Mouse (Mus musculus): ENCODE results near the gene Nxnl2. TPM values are rescaled to one million over a fixed set of nuclear protein-coding genes. Genes with fewer than 3 reads are reported as not detected.

Nxnl2 gene
- polyA plus RNA-seq, 2 experiments = 5.2 to 7.6 TPM

- Histone ChIP-seq H3K9ac (ENCODE audit: low read depth, low read length, severe bottlenecking) (no peak overlapping the region), H3K27me3 (ENCODE audit: control insufficient read depth, insufficient read depth, low read length) (no peaks in the 10 kb centered on the region), H3K36me3 (ENCODE audit: control insufficient read depth, insufficient read depth, low read length) (peaks cover 68% of the 10 kb centered on the region), H3K9me3 (ENCODE audit: control insufficient read depth, low read length) (no peaks in the 10 kb centered on the region), H3K4me2 (replicated peaks; ENCODE audit: low read depth, low read length, severe bottlenecking) (no peak overlapping the region), H3K4me3 (replicated peaks; ENCODE audit: low read length) (no peak overlapping the region), H3K4me1 (ENCODE audit: control insufficient read depth, insufficient read depth, low read length) (no peaks in the 10 kb centered on the region), H3K27ac (replicated peaks; ENCODE audit: low read depth, low read length) (no peak overlapping the region)
- no peak for DNase-seq (ENCODE audit: low spot score)
- WGBS = 68% methylated on average over 1 of the region's 1 CpGs
- no peak for TF ChIP-seq POLR2A (IDR thresholded peaks at IDR 0.05; ENCODE audit: borderline replicate concordance, extremely low read depth, insufficient read depth, insufficient read length)
- no peak for ATAC-seq (ENCODE audit: low FRiP score, low read depth)
Measured at GRCm38 (mm10) chr13:51147106-51147505, 23.7 kb upstream of the Nxnl2 start.

GRCm38 (mm10) chr13:51152966-51153669, 17.7 kb upstream of the Nxnl2 start:
- Histone ChIP-seq H3K9ac (ENCODE audit: low read depth, low read length, severe bottlenecking) (no peak overlapping the region), H3K9me3 (ENCODE audit: control insufficient read depth, low read length) (no peaks in the 10 kb centered on the region), H3K27ac (replicated peaks; ENCODE audit: low read depth, low read length) (no peak overlapping the region), H3K4me2 (replicated peaks; ENCODE audit: low read depth, low read length, severe bottlenecking) (no peak overlapping the region), H3K36me3 (ENCODE audit: control insufficient read depth, insufficient read depth, low read length) (peaks cover 64% of the 10 kb centered on the region), H3K27me3 (ENCODE audit: control insufficient read depth, insufficient read depth, low read length) (no peaks in the 10 kb centered on the region), H3K4me3 (replicated peaks; ENCODE audit: low read length) (no peak overlapping the region), H3K4me1 (ENCODE audit: control insufficient read depth, insufficient read depth, low read length) (no peaks in the 10 kb centered on the region)
- TF ChIP-seq POLR2A (IDR thresholded peaks at IDR 0.05; ENCODE audit: borderline replicate concordance, extremely low read depth, insufficient read depth, insufficient read length) = no peak
- 84% methylated on average over 4 of the region's 4 CpGs for WGBS
- no peak for ATAC-seq (ENCODE audit: low FRiP score, low read depth)
- no peak for DNase-seq (ENCODE audit: low spot score)

- no peak for TF ChIP-seq POLR2A (IDR thresholded peaks at IDR 0.05; ENCODE audit: borderline replicate concordance, extremely low read depth, insufficient read depth, insufficient read length)
- Histone ChIP-seq H3K36me3 (ENCODE audit: control insufficient read depth, insufficient read depth, low read length) (peaks cover 62% of the 10 kb centered on the region), H3K4me1 (ENCODE audit: control insufficient read depth, insufficient read depth, low read length) (no peaks in the 10 kb centered on the region), H3K9me3 (ENCODE audit: control insufficient read depth, low read length) (no peaks in the 10 kb centered on the region), H3K27me3 (ENCODE audit: control insufficient read depth, insufficient read depth, low read length) (no peaks in the 10 kb centered on the region), H3K4me3 (replicated peaks; ENCODE audit: low read length) (no peak overlapping the region), H3K4me2 (replicated peaks; ENCODE audit: low read depth, low read length, severe bottlenecking) (no peak overlapping the region), H3K27ac (replicated peaks; ENCODE audit: low read depth, low read length) (no peak overlapping the region), H3K9ac (ENCODE audit: low read depth, low read length, severe bottlenecking) (no peak overlapping the region)
- 97% methylated on average over 4 of the region's 4 CpGs for WGBS
- ATAC-seq (ENCODE audit: low FRiP score, low read depth) = no peak
- DNase-seq (ENCODE audit: low spot score) = no peak
Measured at GRCm38 (mm10) chr13:51153670-51154030, 17.2 kb upstream of the Nxnl2 start.

GRCm38 (mm10) chr13:51155178-51156013, 15.4 kb upstream of the Nxnl2 start:
- no peak for ATAC-seq (ENCODE audit: low FRiP score, low read depth)
- WGBS = 89% methylated on average over 15 of the region's 15 CpGs

GRCm38 (mm10) chr13:51156014-51156386, 14.8 kb upstream of the Nxnl2 start:
- H3K36me3 ChIP-seq (ENCODE audit: control insufficient read depth, insufficient read depth, low read length) = peaks cover 47% of the 10 kb centered on the region
- 93% methylated on average over 6 of the region's 6 CpGs for WGBS
- no peak for DNase-seq (ENCODE audit: low spot score)

More at GRCm38 (mm10) chr13:51155178-51156013, 15.4 kb upstream of the Nxnl2 start:
- H3K36me3 ChIP-seq (ENCODE audit: control insufficient read depth, insufficient read depth, low read length) = peaks cover 49% of the 10 kb centered on the region
- no peaks in the 10 kb centered on the region for H3K27me3 ChIP-seq (ENCODE audit: control insufficient read depth, insufficient read depth, low read length)
- no peak overlapping the region for H3K9ac ChIP-seq (ENCODE audit: low read depth, low read length, severe bottlenecking)
- no peak for TF ChIP-seq POLR2A (IDR thresholded peaks at IDR 0.05; ENCODE audit: borderline replicate concordance, extremely low read depth, insufficient read depth, insufficient read length)
- H3K4me1 ChIP-seq (ENCODE audit: control insufficient read depth, insufficient read depth, low read length) = no peaks in the 10 kb centered on the region
- H3K27ac ChIP-seq (replicated peaks; ENCODE audit: low read depth, low read length) = no peak overlapping the region
- no peaks in the 10 kb centered on the region for H3K9me3 ChIP-seq (ENCODE audit: control insufficient read depth, low read length)
- H3K4me2 ChIP-seq (replicated peaks; ENCODE audit: low read depth, low read length, severe bottlenecking) = no peak overlapping the region
- DNase-seq (ENCODE audit: low spot score) = no peak
- H3K4me3 ChIP-seq (replicated peaks; ENCODE audit: low read length) = no peak overlapping the region

More at GRCm38 (mm10) chr13:51156014-51156386, 14.8 kb upstream of the Nxnl2 start:
- Histone ChIP-seq H3K27ac (replicated peaks; ENCODE audit: low read depth, low read length) (no peak overlapping the region), H3K4me1 (ENCODE audit: control insufficient read depth, insufficient read depth, low read length) (no peaks in the 10 kb centered on the region), H3K27me3 (ENCODE audit: control insufficient read depth, insufficient read depth, low read length) (no peaks in the 10 kb centered on the region), H3K9ac (ENCODE audit: low read depth, low read length, severe bottlenecking) (no peak overlapping the region), H3K9me3 (ENCODE audit: control insufficient read depth, low read length) (no peaks in the 10 kb centered on the region), H3K4me2 (replicated peaks; ENCODE audit: low read depth, low read length, severe bottlenecking) (no peak overlapping the region), H3K4me3 (replicated peaks; ENCODE audit: low read length) (no peak overlapping the region)
- ATAC-seq (ENCODE audit: low FRiP score, low read depth) = no peak
- TF ChIP-seq POLR2A (IDR thresholded peaks at IDR 0.05; ENCODE audit: borderline replicate concordance, extremely low read depth, insufficient read depth, insufficient read length) = no peak
